Mouse (Mus musculus): ENCODE results near the gene Btnl2.
A peak's percentile ranks its signal among the peaks of the same experiment; 100 is the strongest.
"Not testable (repeated sequence)": the region's sequence is repeated elsewhere in the genome, so short reads cannot be mapped to it uniquely, and the experiment has no call there.

Gene Btnl2

GRCm38 (mm10) chr17:34354539-34354938 lies at the start of gene Btnl2:
TSS of gene Btnl2 (plus strand) at chr17:34354822.
- no peak for DNase-seq (ENCODE audit: low spot score in 2 of 2)

- DNase-seq (ENCODE audit: low spot score in 2 of 2) = peak; percentile 77 to 87
Measured at GRCm38 (mm10) chr17:34305380-34306030, 49.1 kb upstream of the Btnl2 start, which contains the start of gene H2-Eb1. TSS of gene H2-Eb1 (plus strand) at chr17:34305867.

- no peak for DNase-seq (ENCODE audit: low spot score in 2 of 2)
Measured at GRCm38 (mm10) chr17:34306407-34306806, 48.2 kb upstream of the Btnl2 start.

- no peak for DNase-seq (ENCODE audit: low spot score in 2 of 2)
Measured at GRCm38 (mm10) chr17:34307216-34307615, 47.4 kb upstream of the Btnl2 start.

- no peak for DNase-seq (ENCODE audit: low spot score in 2 of 2)
Measured at GRCm38 (mm10) chr17:34308161-34308560, 46.5 kb upstream of the Btnl2 start.

DNA sequence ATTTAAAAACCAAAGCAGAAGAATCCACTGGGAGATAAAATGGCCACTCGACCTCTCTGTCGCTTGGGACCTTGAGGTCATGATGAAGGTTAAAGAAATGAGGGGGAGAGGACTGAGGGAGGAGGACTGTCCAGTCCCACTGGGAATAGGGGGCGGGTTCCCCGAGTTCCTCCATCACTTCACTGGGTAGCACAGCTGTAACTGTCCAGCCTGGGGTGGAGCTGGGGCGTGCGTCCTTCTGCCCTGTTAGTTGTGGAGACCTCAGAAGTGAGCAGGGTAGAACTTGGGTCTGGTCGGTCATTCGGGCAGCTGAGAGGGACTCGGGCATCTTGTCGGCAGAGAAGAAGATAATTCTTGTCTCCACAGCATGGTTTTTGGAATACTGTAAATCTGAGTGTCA lies 45.4 kb upstream of the Btnl2 start:
- no peak for DNase-seq (ENCODE audit: low spot score in 2 of 2)

GRCm38 (mm10) chr17:34309683-34310385 lies 44.8 kb upstream of the Btnl2 start:
- DNase-seq (ENCODE audit: low spot score in 2 of 2) = peak; percentile 57 to 64

DNA sequence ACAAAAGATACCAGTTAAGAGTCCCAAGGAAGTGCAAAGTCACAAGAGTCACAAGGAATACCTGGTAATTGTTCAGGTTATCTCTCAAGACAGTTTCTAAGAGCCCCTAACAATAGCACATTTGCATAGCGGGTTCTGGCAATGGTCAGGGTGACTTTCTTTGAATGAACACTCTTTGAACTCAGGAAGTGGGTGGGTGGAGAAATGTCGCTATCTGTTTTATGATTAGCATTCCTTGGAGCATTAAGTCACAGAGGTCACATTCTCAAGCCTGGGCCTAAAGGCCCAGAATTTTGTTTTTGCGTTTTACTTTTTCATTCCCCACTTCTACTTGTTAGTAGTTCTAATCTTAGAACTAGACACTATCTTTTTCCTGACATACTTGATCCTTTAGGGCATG lies 44.1 kb upstream of the Btnl2 start:
- DNase-seq (ENCODE audit: low spot score in 2 of 2) = not testable (repeated sequence)

GRCm38 (mm10) chr17:34312185-34312584 lies 42.4 kb upstream of the Btnl2 start:
- DNase-seq (ENCODE audit: low spot score in 2 of 2) = no peak

GRCm38 (mm10) chr17:34313393-34313792 lies 41.2 kb upstream of the Btnl2 start:
- peak; percentile 47 to 59 for DNase-seq (ENCODE audit: low spot score in 2 of 2)

- no peak for DNase-seq (ENCODE audit: low spot score in 2 of 2)
Measured at GRCm38 (mm10) chr17:34314286-34314685, 40.3 kb upstream of the Btnl2 start.

GRCm38 (mm10) chr17:34315512-34315911 lies 39.1 kb upstream of the Btnl2 start:
- DNase-seq (ENCODE audit: low spot score in 2 of 2) = no peak

DNA sequence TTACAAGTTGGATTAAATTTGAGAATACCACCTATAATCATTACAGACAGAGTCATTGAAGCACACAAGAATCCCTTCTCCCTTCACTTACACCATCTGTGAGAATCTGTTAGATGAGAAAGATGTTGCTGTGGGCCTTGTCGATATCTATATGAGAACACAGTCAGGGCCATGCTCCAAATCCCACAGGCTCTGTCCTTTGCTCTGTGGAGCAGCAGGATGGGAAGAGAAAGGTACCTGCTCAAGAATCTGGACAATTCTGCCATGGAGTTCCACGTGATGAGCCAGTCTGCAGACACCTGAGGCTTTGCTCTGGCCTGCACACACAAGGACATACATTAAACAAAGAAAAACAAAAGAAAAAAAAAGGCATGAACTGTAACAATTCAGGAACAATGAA lies 37.9 kb upstream of the Btnl2 start:
- no peak for DNase-seq (ENCODE audit: low spot score in 2 of 2)

GRCm38 (mm10) chr17:34317275-34317674 lies 37.3 kb upstream of the Btnl2 start:
- no peak for DNase-seq (ENCODE audit: low spot score in 2 of 2)

GRCm38 (mm10) chr17:34325436-34325835 lies 29.2 kb upstream of the Btnl2 start, which contains the start of gene H2-Eb2:
TSS of gene H2-Eb2 (plus strand) at chr17:34325665.
- no peak for DNase-seq (ENCODE audit: low spot score in 2 of 2)

GRCm38 (mm10) chr17:34326373-34326772 lies 28.2 kb upstream of the Btnl2 start:
- no peak for DNase-seq (ENCODE audit: low spot score in 2 of 2)

GRCm38 (mm10) chr17:34329807-34330206 lies 24.8 kb upstream of the Btnl2 start:
- DNase-seq (ENCODE audit: low spot score in 2 of 2) = no peak

- no peak for DNase-seq (ENCODE audit: low spot score in 2 of 2)
Measured at GRCm38 (mm10) chr17:34331200-34331599, 23.4 kb upstream of the Btnl2 start.

DNA sequence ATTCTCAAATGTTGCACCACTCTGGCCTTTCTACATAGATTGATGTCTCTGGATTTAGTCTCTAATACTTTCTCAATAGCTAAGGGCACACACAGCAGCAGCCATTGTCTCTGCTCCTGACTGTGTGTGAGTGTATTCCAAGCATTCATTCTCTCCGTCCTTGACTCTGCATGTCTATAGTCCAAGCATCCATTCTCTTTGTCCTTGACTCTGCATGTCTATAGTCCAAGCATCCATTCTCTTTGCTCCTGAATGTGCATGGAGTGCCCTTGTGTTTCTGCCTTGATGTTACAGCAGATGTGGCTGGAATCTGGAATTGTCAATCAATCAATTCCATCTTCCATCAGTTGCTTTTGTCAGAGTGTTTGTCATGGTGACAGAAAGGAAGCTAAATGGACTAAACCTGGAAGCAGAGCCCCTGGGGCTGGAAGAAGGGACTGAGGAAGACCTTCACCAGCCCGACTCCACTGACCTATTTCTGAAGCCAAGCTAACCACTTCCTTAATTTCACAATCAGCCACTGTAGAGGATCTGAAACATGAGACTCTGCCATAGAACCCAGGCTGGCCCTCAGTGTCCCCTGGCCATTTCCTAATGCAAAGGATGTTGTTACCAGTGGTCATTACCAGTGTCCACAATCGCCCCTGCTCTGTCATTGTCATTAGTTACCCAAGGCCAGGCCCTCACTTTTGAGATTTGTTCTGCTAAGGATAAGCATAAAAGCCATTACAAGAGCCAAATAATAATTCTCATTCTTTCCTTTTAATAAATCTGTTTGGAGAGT lies 13.8 kb upstream of the Btnl2 start:
- peak; percentile 8 to 36 for DNase-seq (ENCODE audit: low spot score in 2 of 2)

GRCm38 (mm10) chr17:34344882-34345281 lies 9.7 kb upstream of the Btnl2 start:
- no peak for DNase-seq (ENCODE audit: low spot score in 2 of 2)

DNA sequence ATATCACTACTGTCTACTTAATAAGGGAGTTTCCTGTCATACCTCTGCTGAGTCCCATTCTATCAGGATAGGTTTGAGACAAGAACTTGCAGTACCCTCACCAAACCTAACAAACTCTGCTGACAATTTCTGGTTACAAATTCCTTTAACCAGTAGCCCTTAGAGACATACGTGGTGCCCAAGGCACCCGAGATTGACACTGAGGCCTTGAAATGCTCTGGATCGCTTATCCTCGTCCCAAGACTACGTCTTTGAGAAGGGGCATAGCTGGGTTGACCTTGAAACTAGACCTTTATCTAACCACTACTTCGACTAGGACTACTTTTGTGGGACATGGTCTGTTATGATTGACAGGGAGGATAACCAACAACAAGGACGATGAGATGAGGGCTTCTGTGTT lies 9.1 kb upstream of the Btnl2 start:
- DNase-seq (ENCODE audit: low spot score in 2 of 2) = no peak

DNA sequence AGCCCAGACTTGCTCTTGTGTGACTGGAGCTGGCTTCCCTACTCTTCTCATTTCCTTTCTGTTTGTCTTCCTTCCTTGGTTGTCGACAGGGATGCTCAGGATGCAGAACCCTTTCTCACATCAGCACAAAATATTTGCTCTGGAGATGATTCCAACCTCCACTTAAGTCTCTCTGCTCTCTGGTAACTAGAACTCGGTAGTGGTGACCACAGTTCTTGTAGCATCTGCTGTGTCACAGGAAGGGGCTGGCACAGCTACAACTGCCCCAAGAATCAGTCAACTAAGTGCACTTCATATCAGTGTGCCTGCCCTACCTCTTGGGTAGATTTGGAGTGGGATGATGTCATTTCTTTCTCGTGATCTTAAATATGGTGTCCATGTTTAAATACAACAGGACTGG lies 8.6 kb upstream of the Btnl2 start:
- DNase-seq (ENCODE audit: low spot score in 2 of 2) = no peak
